Mouse (Mus musculus) adrenal gland, adult 18-20 months (tissue): ENCODE data around the gene Prm1. TPM values are rescaled to one million over a fixed set of nuclear protein-coding genes. Genes with fewer than 3 reads are reported as not detected.

Experiments
- DNase-seq, 2 experiments: peaks; one replicate each; pipeline ENCODE4 v3.0.0; 2021 to 2022; ENCODE audit warnings: low spot score in 2 of 2
- total RNA-seq, 2 experiments: library from RNA; stranded (reverse); gene quantifications; 1 replicate in 1 of 2; 2 replicates in 1 of 2; pipeline ENCODE4 v1.2.3; 2021

Gene Prm1
- total RNA-seq, 2 experiments from 2014 or later: not detected

DNA sequence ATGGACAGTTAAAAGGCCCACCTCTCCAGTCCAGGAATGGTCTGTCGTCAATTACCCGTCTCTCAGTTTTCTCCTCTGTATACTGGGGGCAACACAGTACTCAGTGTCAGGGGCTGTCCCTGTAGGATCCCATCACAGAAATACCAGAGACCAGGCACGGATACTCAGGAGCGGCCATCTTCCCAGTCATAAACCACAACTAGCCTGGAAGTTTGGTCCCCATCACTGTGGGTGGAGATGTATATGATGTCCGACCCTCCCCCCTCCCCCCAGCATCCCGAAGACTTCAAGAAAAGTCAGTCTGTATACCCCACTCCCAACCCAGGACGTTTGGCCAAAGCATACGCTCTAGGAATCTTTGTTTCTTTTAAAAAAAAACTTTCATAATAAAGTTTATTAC, 22.2 kb downstream of the Prm1 start:
- no peak for DNase-seq

DNA sequence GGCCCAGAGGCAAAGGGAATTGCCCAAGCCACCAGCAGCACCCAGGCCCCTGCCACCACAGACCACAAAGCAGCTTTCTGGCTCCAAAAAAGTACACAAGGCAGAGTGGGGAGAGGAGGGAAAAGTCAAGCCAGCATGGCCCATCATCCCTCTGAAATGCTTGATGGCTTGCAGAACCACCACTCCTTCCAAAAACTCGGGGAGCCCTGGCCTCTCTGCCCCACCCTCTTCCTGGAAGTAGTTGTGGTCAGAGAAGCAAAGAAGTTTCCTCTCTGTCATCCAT, 22.5 kb downstream of the Prm1 start:
- DNase-seq: no peak

DNA sequence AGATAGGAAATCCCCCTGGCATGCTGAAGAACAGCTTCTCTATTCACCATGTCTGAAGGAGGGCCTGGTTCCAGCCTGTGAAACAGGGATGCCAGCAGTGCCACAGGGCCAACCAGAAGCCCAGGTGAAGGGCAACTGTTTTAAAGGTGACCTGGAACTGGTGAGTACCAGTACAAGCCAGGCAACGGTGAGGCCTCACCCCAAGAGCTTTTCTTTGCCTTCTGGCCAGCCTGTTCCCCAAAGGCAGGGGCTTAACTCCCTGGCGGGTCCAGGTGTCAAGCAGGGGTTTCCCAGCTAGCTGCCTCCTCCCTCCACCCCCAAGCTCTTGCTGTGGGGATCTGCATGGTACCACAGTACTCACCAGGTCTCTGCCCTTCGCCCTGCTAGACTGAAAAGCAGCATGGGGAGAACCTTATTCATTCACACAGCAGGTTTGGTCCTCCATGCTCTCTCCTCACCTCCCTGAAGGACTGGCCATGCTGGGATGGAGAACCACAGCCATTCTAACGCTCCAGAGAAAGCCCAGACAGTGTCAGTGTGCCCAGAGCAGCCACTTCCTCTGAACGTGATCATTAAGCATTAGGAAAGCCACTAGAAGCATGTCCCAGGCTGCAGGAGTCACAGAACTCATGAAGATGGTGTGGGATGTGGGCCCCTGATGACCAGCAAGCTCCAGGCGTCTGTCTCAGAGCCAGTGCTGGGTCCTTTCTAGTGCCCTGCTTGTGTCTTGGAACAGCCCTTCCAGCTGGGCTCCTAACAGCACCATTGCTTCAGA, 23.1 kb downstream of the Prm1 start:
- DNase-seq: no peak

DNA sequence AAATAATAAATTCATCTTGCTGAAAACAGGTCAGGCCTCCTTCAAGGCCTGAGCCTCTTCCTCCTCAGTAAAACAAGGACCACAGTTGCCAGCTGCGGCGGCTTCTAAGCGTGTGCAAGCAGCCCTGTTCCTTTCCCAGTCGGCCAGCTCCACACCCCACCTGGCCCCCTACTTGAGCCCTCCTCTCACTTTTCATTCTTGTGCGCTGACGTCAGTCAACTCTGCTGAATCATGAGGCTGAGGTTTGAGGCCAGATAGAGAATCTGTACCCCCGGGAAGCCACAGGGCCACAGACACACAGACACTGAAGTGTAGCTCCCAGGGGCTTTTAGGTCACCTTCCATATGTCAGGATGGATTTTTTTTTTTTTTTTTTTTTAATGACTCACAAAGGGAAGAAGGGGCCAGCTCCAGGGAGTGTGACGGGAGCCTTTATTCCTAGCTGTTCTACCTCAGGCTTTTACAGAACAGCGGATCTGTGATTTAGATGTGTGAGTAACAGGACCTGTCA, 23.7 kb downstream of the Prm1 start:
- DNase-seq: no peak

DNA sequence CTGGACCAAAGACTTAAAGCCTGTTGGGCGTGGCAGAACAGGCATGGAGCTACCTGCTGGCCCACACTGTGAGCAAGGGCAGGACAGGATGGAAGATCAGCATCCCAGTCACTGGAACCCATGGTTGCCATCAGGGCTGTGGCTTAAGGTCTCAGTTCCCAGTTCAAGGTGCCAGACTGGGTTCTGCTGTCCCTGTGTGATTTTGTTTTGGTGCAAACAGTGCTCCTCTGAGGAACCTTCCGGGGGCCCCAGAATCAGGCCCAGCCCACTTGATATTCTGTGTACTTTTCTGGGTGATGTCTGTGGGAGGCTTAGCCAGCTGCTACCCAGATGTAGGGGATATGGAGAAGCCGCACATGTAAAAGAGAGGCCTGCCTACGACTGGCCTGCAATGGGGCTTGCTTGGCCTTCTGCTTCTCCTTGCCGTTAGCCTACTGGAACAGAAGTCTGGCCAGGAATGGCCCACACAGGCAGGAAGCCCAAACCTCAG, 25.0 kb downstream of the Prm1 start:
- DNase-seq: no peak

DNA sequence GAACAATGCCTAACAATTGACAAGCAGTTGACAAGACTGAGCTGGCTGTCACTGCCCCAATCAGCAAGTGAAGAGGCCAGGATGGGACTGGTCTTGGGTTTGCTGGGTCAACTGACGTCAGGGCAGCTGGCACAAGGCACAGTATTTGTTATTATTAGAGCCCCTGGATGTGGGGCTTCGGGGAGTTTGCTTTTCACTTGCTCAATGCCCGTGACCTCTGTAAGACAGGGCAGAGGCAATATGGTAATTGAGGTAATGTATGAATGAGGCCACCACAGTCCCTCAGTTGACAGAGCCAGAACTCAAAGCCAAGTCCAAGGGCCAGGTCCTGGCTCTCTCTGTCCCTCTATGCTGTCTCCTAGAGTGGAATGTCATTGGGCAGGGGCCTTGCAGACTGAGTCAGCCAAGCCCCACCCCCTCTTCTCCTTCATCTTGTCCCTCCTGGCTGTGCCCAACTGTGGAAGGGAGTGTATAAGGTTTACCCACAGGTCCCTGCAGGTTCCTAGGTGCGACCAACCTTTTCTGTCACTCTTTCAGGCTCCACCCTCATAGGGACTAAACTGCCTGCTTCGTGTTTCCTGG, 28.0 kb downstream of the Prm1 start:
- DNase-seq: no peak

DNA sequence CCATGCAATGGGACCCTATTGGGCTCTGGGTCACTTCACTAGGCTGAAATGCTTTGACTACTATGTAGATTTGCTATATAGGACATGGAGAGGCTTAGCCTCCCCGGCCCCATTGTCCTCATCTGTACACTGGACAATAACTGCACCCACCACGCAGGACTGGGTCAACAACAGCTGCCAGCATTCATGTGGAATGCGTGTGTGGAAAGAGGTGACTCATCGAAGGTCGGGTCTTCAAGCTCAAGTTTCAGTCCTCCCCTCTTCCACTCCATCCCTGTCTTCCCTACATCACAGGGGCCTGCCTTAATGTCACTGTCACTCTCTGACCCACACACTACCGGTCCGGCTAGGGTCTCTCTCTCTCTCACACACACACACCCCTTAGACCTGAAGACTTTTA, 29.3 kb downstream of the Prm1 start:
- DNase-seq: peak in 1 of 2 experiments; percentile 40

DNA sequence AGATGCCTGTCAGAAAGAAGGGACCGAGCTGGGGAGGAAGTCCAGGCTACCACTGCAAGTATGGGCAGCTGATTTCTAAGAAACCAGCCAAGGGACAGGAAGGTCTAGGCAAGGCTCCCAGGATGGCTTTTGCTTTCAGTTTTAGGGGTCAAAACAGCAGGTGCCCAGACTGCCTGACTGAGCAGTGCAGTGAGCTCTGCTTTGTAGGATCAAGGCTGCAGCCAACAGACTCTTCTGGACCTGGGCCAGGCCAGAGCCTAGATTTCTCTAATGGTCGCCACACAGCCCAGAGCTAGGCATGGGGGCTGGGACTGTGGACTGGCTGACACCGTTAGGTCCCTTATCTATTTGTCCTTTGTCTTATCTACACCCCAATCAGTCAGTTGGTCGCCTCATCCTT, 30.9 kb downstream of the Prm1 start:
- no peak for DNase-seq

DNA sequence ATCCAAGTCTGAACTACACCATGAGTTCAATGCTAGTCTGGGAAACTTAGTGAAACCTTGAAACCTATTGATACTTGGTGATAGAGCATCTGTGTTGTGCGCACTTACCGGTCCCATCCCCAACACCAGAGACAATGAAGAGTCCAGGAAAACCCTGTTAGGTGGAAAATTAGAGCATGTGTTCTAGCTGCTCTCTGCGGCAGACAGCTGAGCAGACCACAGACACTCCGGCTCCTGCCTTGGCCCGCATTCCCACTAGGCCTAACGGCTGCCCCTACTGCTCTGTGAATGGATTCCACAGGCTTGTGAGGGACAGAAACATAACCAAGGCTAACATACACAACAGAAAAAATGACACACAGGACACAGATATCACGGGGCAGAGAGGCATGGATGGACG, 32.1 kb downstream of the Prm1 start:
- DNase-seq: no peak

DNA sequence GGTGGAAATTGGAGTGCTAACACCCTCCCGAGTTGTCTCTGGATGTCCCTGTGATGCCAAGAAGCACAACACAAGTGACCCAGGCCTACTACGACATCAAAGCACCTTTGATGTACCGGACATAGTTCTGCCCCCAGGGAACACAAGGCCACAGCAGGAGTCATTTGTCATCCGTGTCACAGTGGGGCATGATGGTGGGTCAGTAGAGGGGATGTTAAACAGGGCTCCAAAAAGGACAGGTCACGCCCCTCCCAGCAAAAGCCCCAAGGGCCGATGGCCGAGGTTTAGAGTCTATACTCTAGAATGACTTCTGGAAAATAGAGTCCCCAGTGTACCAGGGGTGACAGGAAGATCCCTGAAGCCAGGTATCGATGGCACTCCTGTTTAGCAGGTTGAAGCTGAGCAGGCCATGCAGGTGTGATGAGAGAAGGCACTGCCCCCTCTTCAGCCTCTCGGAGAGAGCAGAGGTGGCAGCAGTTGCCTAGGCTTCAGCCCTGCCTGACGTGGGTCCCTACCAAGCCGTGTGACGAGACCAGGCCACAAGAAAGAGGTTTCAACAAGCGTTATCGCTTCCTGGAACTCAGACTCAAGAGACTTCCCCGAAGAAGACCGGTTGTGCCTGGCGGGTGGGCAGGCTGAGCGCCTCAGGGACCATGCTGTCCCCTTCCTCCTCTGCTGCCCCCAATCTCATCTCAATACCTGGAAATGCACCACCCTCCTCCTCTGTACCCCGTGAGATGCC, 33.7 kb downstream of the Prm1 start:
- no peak for DNase-seq

DNA sequence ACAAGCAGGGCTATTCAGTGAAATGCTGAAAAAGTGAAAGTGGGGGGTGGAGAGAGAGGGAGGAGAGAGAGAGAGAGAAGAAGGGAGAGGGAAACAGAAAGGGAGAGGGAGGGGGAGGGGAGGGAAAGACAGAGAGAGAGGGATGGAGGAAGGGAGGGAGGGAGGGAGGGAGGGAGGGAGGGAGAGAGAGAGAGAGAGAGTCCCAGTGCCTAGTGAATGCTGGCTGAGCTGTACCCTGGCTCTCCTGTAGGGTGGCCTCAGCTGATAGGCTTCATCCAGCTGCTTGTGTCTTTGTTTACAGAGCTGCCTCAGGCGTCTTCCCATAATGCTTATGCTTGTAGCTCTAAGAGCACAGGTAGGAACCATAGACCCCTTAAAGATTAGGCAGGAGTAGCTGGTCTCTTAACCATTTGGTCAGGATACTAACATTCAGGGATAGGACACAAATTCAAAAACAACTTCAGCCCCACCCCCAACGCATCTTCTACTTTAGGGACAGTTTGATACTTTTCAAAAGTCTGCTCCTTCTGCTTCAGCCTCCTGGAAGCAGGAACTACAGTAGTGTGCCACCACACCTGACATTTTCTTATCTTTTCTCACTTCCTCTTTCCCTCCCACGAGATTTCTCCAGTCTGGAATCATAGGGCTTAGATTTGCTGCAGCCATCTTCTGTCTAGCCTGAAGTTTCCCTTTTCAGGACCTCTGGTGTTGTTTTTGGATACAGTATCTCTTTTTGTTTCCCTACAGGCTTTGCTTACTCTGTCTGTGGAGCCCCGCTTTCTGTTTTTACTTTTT, 34.9 kb downstream of the Prm1 start:
- DNase-seq: no peak

DNA sequence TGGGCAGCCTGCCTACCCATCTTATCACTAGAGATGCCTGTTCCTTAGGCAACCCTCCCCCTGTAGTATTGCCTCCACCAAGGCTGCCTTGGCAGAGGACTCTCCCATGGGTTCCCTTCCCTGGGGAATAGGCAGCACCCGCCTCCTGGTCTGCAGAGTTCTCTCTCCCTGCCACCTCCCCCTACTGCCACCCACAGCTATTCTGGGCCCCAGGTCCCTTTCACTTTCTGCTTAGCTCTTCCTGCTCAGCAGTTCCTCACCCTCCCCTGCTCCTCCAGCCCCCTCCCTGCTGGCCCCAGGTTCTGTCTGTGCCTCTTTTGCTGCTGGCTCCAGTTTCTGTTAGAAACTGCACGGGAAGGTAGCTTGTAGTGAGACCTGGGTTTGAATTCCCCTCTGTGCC, 36.0 kb downstream of the Prm1 start:
- DNase-seq: no peak

DNA sequence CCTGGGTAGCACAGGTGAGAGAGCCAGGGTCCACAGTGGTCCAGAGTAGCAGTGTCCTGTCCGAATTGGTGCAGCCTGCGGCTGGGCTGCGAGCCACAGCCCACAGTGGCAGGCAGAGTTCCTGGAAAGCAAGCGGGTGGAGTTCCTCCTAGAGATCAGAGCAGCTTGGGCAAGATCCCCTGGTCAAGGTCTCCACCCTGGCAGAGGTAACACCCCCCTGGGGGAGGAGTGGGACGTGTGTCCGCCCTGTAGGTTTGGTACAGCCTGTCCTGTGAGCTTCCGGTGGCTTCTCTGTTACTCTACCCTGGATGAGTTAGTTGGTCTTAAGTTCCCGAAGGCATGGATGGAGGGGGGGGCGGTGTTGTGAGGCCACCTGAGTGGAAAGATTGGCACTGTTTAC, 36.8 kb downstream of the Prm1 start:
- no peak for DNase-seq

DNA sequence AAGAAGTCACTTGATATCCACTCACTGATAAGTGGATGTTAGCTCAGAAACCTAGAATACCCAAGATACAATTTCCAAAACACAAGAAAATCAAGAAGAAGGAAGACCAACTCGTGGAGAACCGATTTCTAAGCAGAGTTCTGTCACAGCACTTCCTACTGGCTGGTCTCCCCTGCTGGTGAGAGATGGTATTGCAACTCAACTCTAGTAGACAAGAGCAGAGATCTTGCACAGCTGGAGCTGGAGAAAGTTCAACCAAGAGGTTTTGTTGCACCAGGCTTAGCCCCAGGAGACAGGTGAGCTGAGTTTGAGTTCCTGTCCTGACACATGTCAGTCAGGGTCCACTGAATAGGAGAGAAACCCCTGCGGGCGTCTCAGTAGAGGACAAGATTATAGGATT, 38.5 kb downstream of the Prm1 start:
- peak; percentile 67 to 76 for DNase-seq

DNA sequence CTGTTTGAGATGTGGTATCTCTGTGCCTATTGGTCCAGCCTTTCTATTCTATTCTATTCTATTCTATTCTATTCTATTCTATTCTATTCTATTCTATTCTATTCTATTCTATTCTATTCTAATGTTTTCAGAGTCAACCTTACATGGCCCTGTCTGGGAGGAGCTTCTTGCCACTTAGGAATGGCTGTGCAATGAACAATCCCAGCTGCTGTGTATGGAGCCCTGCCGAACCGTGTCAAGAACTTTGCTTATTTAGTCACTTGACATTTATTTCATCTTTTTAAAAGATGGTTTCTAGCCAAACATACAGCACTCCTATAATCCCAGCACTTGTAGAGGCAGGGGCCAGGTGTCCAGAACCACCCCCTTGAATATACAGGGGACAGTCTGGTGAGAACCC, 41.3 kb downstream of the Prm1 start:
- no peak for DNase-seq

DNA sequence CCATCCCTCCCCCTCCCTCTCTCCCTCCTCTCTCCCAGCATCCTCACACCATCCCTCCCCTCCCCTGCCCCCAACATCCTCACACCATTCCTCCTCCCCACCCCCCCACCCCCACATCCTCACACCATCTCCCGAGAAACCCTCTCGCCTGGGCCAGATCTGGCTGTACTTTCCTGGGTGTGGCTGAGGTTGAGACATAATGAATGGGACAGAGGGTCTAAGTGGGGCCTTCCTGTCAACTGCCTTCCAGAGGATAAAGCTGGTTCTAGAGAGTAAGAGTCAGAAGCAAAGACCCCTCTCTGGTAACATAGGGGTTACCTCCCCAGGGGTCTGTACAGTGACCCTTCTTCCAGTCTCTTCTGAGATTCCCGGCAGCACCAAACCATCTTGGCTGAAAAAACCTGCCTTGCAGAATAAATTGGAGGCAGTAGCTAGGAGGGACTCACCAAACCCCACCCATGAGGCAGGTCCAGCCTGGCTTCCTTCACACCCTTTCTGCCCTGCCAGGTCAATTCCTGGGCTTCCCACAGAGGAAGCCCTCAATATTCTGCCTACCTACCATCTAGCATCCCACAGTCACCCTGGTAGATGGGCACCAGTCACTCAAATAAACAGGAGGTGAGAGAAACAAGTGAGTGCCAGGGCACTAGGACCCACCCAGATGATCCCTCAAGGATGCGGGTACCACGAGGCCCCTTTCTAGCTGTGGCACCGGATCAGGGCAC, 41.9 kb downstream of the Prm1 start:
- no peak for DNase-seq

DNA sequence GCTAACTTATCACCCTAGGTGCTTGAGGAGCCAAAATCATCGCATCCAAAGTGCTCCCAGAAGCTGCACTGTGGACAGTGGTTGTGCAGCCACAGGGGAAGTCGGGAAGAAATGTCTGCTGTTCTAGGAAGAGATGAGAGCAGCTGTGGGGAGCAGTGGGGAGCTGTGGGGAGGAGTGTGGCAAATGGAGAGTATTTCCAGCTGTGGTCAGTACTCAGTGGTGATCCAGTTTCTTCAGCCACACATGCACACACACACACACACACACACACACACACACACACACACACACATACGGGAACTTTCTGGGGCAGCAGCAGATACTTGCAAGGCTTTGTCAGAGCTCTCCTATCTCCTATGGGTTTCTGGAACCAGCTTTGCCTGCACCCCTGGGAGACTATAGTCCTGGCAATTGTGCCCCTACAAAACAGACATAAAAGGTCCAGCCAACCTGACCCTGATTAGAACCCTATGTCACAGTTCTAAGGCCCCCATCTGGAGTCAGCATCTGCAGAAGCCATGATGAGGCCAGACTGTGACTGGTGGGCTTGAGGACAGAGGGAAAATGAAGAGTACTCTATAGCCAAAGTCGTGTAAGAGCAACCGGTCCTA, 43.0 kb downstream of the Prm1 start:
- no peak for DNase-seq

DNA sequence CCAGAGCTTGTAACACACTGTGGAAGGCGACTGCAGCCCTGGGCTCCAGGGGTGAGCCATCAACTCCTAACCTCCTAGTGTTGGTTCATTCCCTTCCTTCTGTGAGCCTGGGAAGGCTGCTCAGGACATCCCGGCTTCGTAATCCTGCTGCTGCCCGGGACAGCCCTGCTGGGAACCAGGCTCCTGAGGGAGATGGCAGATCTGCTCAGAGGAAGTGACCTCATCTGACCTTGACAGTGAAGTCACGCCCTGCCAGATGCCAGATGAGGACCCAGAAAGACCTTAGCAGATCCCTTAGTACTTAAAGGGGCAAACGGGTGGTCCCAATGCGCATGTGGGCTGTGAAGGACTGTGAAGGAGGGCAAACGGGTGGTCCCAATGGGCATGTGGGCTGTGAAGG, 44.5 kb downstream of the Prm1 start:
- DNase-seq: no peak

DNA sequence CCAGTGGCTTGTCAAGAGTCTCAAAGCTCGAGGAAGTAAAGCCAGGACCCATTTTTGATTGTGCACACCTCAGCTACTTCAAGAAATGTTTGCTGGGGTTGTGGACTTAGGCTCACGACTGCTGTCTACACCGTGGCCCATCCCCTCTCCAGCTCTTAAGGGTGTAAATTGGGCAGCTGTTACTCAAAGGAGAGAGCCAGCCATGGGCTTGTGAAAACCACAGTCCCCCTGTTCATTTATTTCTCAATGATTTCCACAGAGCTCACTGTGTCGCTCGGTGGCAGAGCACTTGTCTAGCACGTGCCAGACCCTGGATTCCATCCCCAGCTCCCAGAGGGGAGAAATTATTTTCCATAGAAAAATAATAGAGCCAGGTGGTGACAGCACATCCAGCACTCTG, 49.5 kb downstream of the Prm1 start:
- no peak for DNase-seq
